Mouse (Mus musculus): ENCODE results near the gene Spata18. TPM values are rescaled to one million over a fixed set of nuclear protein-coding genes. Genes with fewer than 3 reads are reported as not detected.

Gene Spata18
- polyA plus RNA-seq, 1 experiment from 2014 or later: 0.36 TPM

DNA sequence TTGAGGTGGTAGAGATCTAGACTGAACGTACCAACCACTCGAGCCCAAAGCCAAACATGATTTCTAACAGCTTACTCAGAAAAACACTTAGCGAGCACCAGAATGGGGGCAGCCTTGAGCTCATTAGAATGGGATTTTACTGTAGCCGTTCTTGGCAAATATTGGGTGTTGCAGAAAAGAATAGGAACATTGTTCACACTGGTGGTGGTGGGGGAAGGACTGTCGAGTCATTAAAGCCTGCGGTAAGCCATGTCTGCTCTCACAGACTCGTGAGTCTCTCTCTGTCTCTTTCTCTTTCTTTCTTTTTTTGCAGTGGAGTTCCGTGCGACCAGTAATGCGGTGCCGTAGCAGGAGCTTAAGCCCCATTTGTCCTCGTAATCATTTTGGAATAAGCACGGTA, 25.4 kb downstream of the Spata18 start:
- Histone ChIP-seq H3K4me3 (ENCODE audit: low read depth, low read length) (no peak overlapping the region), H3K27ac (ENCODE audit: low read depth, low read length) (no peak overlapping the region), H3K27me3 (ENCODE audit: control insufficient read depth, insufficient read depth, low read length) (no peaks in the 10 kb centered on the region), H3K4me2 (ENCODE audit: low read depth, low read length, severe bottlenecking) (no peak overlapping the region), H3K9ac (ENCODE audit: low read length) (no peak overlapping the region), H3K4me1 (replicated peaks; ENCODE audit: control insufficient read depth, insufficient read depth, low read length) (no peaks in the 10 kb centered on the region), H3K9me3 (ENCODE audit: control insufficient read depth, low read length) (no peaks in the 10 kb centered on the region), H3K36me3 (ENCODE audit: control insufficient read depth, insufficient read depth, low read length) (no peaks in the 10 kb centered on the region)
- WGBS: 67% methylated on average over 13 of the region's 13 CpGs
- DNase-seq (ENCODE audit: low spot score) (no peak), ATAC-seq (replicated peaks; ENCODE audit: low FRiP score) (no peak)

DNA sequence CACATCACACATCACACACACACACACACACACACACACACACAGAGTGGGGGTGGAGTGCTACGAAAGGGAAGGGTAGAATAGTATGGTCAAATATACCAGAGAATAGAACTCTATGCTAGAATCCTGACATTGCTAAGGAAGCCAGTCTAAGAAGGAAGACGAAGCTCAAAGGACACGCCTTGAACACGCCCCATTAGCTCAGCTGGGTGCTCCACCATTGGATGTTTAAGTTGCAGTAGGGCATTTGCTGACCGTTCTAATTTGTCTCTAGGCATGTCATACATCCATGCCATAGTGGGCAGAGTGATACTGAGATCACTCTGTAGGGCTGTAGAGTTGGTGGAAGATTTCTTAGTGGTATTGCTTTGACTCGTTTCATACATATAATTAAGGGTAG, 32.0 kb downstream of the Spata18 start:
- no peaks in the 10 kb centered on the region for H3K27me3 ChIP-seq (ENCODE audit: control insufficient read depth, insufficient read depth, low read length)
- H3K9ac ChIP-seq (ENCODE audit: low read length): no peak overlapping the region
- no peak overlapping the region for H3K4me3 ChIP-seq (ENCODE audit: low read depth, low read length)
- no peak overlapping the region for H3K4me2 ChIP-seq (ENCODE audit: low read depth, low read length, severe bottlenecking)
- no peak overlapping the region for H3K27ac ChIP-seq (ENCODE audit: low read depth, low read length)
- WGBS: 85% methylated on average over 6 of the region's 6 CpGs
- no peaks in the 10 kb centered on the region for H3K9me3 ChIP-seq (ENCODE audit: control insufficient read depth, low read length)
- H3K36me3 ChIP-seq (ENCODE audit: control insufficient read depth, insufficient read depth, low read length): no peaks in the 10 kb centered on the region
- DNase-seq (ENCODE audit: low spot score) (no peak), ATAC-seq (replicated peaks; ENCODE audit: low FRiP score) (no peak)
- no peaks in the 10 kb centered on the region for H3K4me1 ChIP-seq (replicated peaks; ENCODE audit: control insufficient read depth, insufficient read depth, low read length)

DNA sequence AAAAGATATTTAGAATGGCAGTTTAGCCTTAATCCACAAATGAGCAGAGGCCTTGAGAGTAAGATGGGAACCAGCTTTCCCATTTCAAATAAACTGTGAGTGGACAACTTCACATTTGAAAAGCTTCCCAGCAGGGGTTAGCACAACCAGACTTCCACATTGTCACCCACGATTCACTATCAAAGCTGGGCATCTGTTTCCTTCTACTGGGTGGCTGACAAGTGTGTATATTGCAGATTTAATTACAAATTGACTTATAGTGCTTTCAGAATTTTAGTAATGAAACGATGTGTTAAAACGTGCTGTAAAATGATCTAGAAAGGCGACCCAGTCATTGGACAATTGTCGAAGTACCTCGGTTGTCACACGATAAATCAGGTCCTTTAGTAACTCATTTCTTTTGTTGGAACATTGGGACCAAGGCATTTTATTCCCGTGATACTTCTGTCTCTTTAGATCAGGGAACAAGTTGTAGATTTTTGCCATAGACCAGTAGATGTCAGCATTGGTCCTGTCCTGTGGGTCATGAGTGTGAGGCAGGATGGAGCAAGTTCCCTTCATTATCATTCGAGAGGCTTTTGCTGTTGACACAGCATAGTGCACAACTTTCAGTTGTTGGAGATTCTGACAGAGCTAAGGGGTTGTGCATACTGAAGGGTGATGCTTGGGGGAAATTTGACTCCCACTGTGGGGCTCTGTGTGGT, 32.7 kb downstream of the Spata18 start:
- no peak for DNase-seq (ENCODE audit: low spot score)
- Histone ChIP-seq H3K4me1 (replicated peaks; ENCODE audit: control insufficient read depth, insufficient read depth, low read length) (no peaks in the 10 kb centered on the region), H3K27me3 (ENCODE audit: control insufficient read depth, insufficient read depth, low read length) (no peaks in the 10 kb centered on the region), H3K9ac (ENCODE audit: low read length) (no peak overlapping the region), H3K4me3 (ENCODE audit: low read depth, low read length) (no peak overlapping the region), H3K9me3 (ENCODE audit: control insufficient read depth, low read length) (no peaks in the 10 kb centered on the region), H3K4me2 (ENCODE audit: low read depth, low read length, severe bottlenecking) (no peak overlapping the region), H3K36me3 (ENCODE audit: control insufficient read depth, insufficient read depth, low read length) (no peaks in the 10 kb centered on the region), H3K27ac (ENCODE audit: low read depth, low read length) (no peak overlapping the region)
- 67% methylated on average over 9 of the region's 9 CpGs for WGBS
- ATAC-seq (replicated peaks; ENCODE audit: low FRiP score): no peak

DNA sequence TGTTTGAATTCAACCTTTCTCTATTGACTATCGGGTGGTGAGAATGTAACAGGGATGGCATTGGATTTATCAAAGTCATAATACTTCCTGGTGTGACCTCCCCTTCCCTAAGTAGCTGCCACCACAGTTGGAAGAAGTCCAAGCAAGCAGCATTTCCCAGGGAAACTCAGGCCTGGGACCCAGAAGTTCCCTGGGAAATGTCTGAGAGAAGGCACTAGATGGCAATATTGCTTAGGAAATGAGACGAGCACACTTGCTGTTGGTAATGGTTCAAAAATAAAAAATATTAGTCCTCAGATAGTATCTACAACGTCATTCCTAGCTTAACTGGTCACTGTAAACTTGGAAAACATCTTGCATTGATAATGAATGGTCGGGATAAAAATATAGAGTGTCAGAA, 35.0 kb downstream of the Spata18 start:
- DNase-seq (ENCODE audit: low spot score): no peak
- Histone ChIP-seq H3K27me3 (ENCODE audit: control insufficient read depth, insufficient read depth, low read length) (no peaks in the 10 kb centered on the region), H3K4me2 (ENCODE audit: low read depth, low read length, severe bottlenecking) (no peak overlapping the region), H3K4me3 (ENCODE audit: low read depth, low read length) (no peak overlapping the region), H3K9me3 (ENCODE audit: control insufficient read depth, low read length) (no peaks in the 10 kb centered on the region), H3K4me1 (replicated peaks; ENCODE audit: control insufficient read depth, insufficient read depth, low read length) (no peaks in the 10 kb centered on the region), H3K27ac (ENCODE audit: low read depth, low read length) (no peak overlapping the region), H3K9ac (ENCODE audit: low read length) (no peak overlapping the region), H3K36me3 (ENCODE audit: control insufficient read depth, insufficient read depth, low read length) (no peaks in the 10 kb centered on the region)
- 42% methylated on average over 4 of the region's 4 CpGs for WGBS
- ATAC-seq (replicated peaks; ENCODE audit: low FRiP score): no peak

DNA sequence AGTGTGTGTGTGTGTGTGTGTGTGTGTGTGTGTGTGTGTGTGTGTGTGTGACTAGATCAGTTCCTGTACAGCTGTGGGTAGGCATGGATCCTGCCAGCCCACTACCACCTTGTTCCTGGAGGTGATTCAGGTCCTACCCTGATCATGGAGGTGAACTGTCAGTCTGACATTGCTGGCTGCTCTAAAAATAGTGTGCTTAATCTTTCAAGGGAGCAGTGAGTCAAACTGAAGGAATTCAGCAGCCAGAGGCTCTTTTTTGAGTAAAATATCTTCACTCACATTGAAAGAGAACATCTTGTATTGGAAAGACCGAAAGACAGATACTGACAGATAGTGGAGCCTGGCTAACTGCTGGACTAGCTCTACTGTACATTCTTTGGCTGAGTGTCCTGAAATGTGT, 37.4 kb downstream of the Spata18 start:
- Histone ChIP-seq H3K27me3 (ENCODE audit: control insufficient read depth, insufficient read depth, low read length) (no peaks in the 10 kb centered on the region), H3K4me2 (ENCODE audit: low read depth, low read length, severe bottlenecking) (no peak overlapping the region), H3K9ac (ENCODE audit: low read length) (no peak overlapping the region), H3K9me3 (ENCODE audit: control insufficient read depth, low read length) (no peaks in the 10 kb centered on the region), H3K4me3 (ENCODE audit: low read depth, low read length) (no peak overlapping the region), H3K4me1 (replicated peaks; ENCODE audit: control insufficient read depth, insufficient read depth, low read length) (no peaks in the 10 kb centered on the region), H3K36me3 (ENCODE audit: control insufficient read depth, insufficient read depth, low read length) (no peaks in the 10 kb centered on the region), H3K27ac (ENCODE audit: low read depth, low read length) (no peak overlapping the region)
- ATAC-seq (replicated peaks; ENCODE audit: low FRiP score) (no peak), DNase-seq (ENCODE audit: low spot score) (no peak)
- WGBS: 85% methylated on average over 1 of the region's 1 CpGs

DNA sequence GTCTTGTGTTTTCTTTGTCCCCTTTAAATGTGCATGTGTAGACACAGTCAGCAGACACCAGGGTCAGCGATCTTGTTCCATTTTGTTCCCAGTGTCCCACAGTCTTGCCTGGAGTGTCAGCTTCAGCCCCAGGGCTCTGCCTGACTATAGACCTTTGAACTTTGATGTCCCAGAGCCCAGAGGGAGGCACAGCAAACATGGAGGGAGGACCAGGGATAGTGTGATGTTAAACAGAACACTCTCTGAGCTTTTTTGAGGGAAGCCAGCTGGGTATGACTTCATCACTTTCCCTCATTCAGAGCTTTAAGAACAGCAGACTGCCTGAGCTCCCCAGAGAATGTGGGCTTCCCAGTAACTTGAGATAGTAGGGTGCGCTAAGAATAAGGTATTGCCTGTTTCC, 39.0 kb downstream of the Spata18 start:
- H3K27ac ChIP-seq (ENCODE audit: low read depth, low read length): no peak overlapping the region
- DNase-seq (ENCODE audit: low spot score) (no peak), ATAC-seq (replicated peaks; ENCODE audit: low FRiP score) (no peak)
- no peaks in the 10 kb centered on the region for H3K9me3 ChIP-seq (ENCODE audit: control insufficient read depth, low read length)
- no peaks in the 10 kb centered on the region for H3K27me3 ChIP-seq (ENCODE audit: control insufficient read depth, insufficient read depth, low read length)
- H3K4me2 ChIP-seq (ENCODE audit: low read depth, low read length, severe bottlenecking): no peak overlapping the region
- H3K36me3 ChIP-seq (ENCODE audit: control insufficient read depth, insufficient read depth, low read length): no peaks in the 10 kb centered on the region
- 79% methylated on average over 2 of the region's 2 CpGs for WGBS
- H3K4me3 ChIP-seq (ENCODE audit: low read depth, low read length): no peak overlapping the region
- H3K9ac ChIP-seq (ENCODE audit: low read length): no peak overlapping the region
- no peaks in the 10 kb centered on the region for H3K4me1 ChIP-seq (replicated peaks; ENCODE audit: control insufficient read depth, insufficient read depth, low read length)

DNA sequence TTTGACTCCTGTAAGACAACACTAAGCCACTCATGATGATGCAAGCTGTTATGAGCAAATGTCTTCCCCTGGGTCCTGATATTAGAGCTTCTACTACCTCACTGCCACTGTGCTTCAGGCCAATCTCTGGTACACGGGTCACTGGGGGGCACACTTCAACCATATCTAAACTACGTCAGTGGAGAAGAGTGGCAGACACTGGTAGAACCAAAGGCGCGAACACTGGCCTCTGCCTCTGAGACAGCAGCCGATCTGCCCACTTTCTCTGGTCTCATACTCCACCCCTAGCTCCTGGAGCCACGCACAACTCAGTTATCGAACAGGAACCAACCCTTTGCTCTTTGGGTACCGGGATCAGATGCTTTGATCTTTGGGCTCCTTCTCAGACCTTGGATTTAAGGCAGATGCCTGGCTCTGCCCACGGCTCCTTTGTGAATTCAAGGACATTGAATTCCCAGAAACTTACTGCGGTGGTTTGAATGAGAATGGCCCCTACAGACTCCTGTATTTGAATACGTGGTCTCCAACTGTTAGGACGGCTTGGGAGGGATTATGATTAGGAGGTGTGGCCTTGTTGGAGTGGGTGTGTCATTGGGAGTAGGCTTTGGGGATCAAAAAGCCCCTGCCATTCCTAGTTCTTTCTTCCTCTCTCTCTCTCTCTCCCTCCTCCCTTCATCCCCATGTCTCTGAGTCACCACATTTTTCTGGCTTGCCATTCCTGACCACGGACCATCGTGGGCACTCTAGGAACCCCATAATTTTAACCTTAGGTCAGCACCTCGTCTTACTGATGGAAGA, 40.7 kb downstream of the Spata18 start:
- ATAC-seq (replicated peaks; ENCODE audit: low FRiP score) (no peak), DNase-seq (ENCODE audit: low spot score) (no peak)
- 32% methylated on average over 15 of the region's 15 CpGs for WGBS
- no peak overlapping the region for H3K9ac ChIP-seq (ENCODE audit: low read length)
- no peaks in the 10 kb centered on the region for H3K4me1 ChIP-seq (replicated peaks; ENCODE audit: control insufficient read depth, insufficient read depth, low read length)
- H3K4me3 ChIP-seq (ENCODE audit: low read depth, low read length): no peak overlapping the region
- H3K27me3 ChIP-seq (ENCODE audit: control insufficient read depth, insufficient read depth, low read length): no peaks in the 10 kb centered on the region
- H3K36me3 ChIP-seq (ENCODE audit: control insufficient read depth, insufficient read depth, low read length): no peaks in the 10 kb centered on the region
- no peak overlapping the region for H3K27ac ChIP-seq (ENCODE audit: low read depth, low read length)
- H3K4me2 ChIP-seq (ENCODE audit: low read depth, low read length, severe bottlenecking): no peak overlapping the region
- H3K9me3 ChIP-seq (ENCODE audit: control insufficient read depth, low read length): no peaks in the 10 kb centered on the region

DNA sequence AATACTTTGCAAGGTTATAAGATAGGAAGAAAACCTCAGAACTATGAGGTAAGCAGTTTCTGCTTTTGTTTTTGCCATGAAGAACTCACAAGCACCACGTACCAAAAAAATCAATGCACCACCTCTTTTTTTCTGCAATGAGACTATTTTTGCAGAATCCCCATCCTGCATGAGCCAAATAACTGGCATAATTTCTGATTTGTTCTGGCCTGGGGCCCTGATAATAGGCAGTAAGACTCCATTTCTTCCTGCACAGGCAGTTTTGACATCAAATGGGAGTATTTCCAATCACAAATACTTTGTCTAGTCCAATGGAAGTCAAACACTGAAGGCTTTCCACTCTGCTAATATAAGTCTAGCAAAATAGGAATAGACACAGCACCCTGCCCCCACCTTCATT, 42.6 kb downstream of the Spata18 start:
- Histone ChIP-seq H3K4me3 (ENCODE audit: low read depth, low read length) (no peak overlapping the region), H3K4me2 (ENCODE audit: low read depth, low read length, severe bottlenecking) (no peak overlapping the region), H3K27ac (ENCODE audit: low read depth, low read length) (no peak overlapping the region), H3K36me3 (ENCODE audit: control insufficient read depth, insufficient read depth, low read length) (no peaks in the 10 kb centered on the region), H3K9ac (ENCODE audit: low read length) (no peak overlapping the region), H3K4me1 (replicated peaks; ENCODE audit: control insufficient read depth, insufficient read depth, low read length) (no peaks in the 10 kb centered on the region), H3K27me3 (ENCODE audit: control insufficient read depth, insufficient read depth, low read length) (no peaks in the 10 kb centered on the region), H3K9me3 (ENCODE audit: control insufficient read depth, low read length) (no peaks in the 10 kb centered on the region)
- DNase-seq (ENCODE audit: low spot score): no peak
- WGBS: 88% methylated on average over 1 of the region's 1 CpGs
- no peak for ATAC-seq (replicated peaks; ENCODE audit: low FRiP score)

All from forebrain, embryonic 11.5 days (tissue).